Mouse (Mus musculus): ENCODE results near the gene Ank2.

The Ank2 gene

DNA sequence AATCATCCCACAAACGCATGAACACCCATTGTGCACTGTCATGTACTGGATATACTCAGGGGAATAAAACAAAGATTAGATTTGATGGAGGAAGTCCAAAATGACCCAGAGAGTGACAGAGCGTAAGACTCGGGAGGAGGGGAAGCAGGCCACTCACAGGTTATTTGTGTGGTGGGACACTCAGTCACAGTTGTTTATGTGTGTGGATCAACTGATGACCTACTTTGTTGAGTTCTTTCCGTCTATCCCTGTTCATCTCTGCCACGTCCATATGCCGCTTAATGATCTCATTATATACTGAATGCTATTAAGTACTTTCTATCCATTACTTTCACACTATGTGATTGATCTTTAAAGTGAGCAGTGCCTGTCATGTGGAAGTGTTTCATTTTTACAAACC, 187.6 kb downstream of the Ank2 start:
- TF ChIP-seq GATA4 (IDR thresholded peaks at IDR 0.05; ENCODE audit: insufficient replicate concordance, low read length) = no peak

DNA sequence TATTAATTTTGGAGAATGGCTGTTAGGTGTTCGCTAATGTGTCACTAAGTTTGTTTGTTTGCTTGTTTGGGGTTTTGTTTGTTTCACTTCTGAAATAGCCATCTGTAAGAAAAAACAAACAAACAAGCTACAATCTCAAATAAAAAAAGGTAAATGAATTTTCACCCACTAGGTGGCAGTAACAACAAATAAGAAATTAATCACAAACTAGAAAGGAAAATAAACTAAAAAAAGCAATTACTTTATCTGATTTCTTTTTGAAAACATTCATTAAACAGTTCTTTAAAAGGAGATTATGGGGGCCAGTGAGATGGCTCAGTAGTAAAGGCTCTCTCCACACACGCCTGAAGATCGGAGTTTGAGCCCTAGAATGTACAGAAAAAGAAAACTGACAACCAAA, 189.1 kb downstream of the Ank2 start:
- no peak for TF ChIP-seq GATA4 (IDR thresholded peaks at IDR 0.05; ENCODE audit: insufficient replicate concordance, low read length)

DNA sequence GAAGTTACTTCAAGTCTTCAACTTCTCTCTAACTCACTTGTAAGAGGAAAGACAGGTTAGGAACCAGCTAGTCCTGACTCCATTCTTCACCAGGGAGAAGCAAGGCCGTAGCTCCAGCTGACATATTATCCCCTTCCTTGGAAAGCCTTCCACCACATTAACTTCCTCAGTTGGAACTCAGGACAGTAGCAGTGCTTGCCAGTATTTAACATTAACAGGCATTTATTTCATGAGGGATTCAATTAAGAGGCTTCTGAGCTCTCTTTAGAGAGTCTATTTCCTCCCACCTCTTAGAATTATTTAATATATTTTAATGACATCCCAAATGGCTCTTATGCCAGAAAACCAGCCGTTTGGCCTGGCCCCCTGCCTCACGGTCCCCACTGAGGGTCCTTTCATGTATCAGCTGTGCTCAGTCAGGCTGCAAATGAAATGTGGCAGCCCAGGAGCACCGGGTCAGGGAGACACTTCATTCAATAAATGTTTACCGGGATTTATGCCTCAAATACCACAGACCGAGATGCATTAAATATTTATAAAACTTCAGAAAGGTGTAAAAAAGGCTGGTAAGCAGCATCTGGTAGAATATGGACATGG, 195.1 kb downstream of the Ank2 start:
- no peak for TF ChIP-seq GATA4 (IDR thresholded peaks at IDR 0.05; ENCODE audit: insufficient replicate concordance, low read length)

DNA sequence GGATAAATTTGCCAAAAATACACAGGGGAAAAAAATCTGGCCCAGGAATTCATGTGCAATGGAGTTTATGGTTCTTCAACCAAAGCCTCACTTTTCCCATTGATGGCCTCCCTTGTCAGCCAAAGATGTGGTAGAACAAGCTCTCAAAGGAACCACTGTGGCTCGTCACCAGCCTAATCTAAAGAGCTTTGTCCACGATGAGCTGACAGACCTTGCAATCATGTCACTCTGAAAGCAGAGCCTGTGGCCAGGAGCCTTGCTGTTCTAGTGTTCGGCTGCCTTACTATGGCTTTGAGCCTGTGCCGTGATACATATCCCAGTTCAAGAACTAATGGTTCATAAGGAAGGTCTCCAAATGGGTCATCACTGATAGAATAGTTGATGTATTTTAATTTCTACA, 196.1 kb downstream of the Ank2 start:
- TF ChIP-seq GATA4 (IDR thresholded peaks at IDR 0.05; ENCODE audit: insufficient replicate concordance, low read length) = no peak

GRCm38 (mm10) chr3:127300790-127301189, 198.4 kb downstream of the Ank2 start:
- TF ChIP-seq GATA4 (IDR thresholded peaks at IDR 0.05; ENCODE audit: insufficient replicate concordance, low read length) = no peak

DNA sequence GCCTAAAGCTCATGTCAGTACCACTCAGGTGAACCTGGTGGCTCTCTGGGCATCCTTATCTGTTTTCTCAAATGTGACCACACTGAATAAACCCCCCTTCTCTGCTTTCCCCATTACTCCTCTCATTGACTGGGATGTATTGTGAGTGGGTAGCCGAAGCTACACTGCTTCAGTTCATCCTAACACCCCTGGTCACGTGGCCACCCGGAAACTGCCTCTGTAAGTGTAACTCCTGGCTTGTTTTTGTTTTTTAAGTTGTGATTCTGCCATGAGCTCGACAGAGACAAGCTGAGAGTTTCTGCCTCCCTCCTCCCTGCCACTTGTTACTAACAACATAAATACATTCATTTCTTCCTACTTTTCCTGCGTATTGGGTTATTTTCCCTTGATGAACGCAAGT, 203.2 kb downstream of the Ank2 start:
- TF ChIP-seq GATA4 (IDR thresholded peaks at IDR 0.05; ENCODE audit: insufficient replicate concordance, low read length) = no peak

DNA sequence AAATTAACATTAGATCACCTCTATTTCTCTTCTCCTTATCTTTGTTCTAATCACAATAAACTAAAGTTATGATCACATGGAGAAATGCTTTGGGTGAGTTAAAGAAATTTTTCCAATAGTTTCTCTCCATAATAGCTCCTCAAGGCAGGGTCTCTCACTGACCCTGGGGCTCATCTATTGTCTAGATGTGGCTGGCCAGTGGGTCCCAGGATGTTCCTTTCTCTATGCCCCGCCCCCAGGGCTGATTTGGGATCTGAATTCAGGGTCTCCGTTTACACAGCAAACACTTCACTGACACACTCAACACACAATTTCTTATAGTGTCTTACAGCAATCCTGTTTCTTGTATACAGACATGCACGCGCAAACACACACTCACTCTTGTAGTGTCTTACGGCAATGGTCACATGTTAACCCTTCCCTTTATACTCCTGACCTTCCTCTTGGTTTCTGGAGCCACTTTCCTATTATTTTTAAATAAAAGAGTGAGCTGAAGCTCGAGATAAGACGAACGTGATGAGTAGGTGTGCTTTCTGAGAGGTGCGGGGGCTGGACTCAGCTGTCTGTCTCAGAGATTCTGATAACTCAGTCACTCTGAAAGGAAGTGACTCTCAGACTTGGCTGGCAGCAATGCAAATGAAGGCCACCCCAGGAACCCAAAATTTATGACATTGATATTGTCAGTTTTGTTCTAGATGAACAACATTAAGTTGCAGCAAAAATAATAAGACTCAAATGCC, 204.4 kb downstream of the Ank2 start:
- TF ChIP-seq GATA4 (IDR thresholded peaks at IDR 0.05; ENCODE audit: insufficient replicate concordance, low read length) = no peak

DNA sequence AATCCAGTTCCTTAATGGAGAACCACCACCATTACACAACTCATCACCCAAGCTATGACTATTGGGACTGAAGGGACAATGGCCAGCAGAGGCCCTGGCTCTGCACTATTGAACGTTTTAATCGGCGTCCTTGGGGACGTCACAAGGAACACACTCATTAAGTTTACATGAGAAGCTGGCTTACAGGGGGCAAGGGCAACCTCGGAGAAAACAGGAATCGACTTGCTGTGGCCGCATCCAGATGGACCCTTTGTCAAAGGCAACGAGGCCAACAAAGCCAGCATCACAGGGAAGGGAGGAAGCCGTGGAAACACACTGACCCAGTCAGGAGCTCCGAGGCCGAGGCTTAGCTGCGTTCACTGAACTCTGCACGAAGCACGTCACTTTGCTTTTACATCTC, 205.1 kb downstream of the Ank2 start:
- no peak for TF ChIP-seq GATA4 (IDR thresholded peaks at IDR 0.05; ENCODE audit: insufficient replicate concordance, low read length)

DNA sequence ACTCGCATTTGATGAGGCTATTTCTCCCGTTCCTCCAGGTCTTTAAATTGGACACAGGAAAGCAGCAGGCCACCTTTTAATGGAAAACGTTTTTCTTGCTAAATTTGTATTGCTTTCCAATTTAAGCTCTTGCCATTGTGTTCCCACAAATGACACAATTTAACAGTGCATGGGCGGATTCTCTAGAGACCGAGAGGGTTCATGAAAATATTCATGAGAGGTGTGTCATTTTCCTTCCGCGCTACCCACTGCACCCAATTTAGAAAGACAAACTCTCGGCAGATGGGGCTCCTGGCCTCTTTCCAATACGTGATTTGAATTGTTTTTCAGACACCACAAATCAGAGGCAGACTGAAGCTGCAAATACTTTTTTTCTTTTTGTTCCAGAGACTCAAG, 205.7 kb downstream of the Ank2 start:
- TF ChIP-seq GATA4 (IDR thresholded peaks at IDR 0.05; ENCODE audit: insufficient replicate concordance, low read length) = no peak

GRCm38 (mm10) chr3:127292864-127293478, 206.2 kb downstream of the Ank2 start:
- no peak for TF ChIP-seq GATA4 (IDR thresholded peaks at IDR 0.05; ENCODE audit: insufficient replicate concordance, low read length)

- no peak for TF ChIP-seq GATA4 (IDR thresholded peaks at IDR 0.05; ENCODE audit: insufficient replicate concordance, low read length)
Observed at GRCm38 (mm10) chr3:127282277-127282676, 216.9 kb downstream of the Ank2 start.

DNA sequence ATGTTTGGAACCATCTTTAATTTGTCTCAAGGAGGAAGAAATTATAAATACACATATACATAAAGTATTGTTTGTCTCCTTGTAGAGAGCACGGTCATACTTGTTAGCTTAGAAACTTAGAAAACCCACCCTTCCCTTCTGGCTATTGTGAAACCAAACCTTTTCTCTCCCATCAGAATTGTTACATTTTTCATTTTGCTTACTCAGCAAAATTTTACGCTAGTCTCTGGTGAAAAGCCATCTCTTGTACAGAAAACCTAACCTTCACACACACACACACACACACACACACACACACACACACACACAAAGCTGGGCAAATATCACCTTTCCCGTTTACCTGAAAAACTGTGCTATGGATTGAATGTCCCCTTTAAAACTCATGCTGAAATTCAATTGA, 217.8 kb downstream of the Ank2 start:
- TF ChIP-seq GATA4 (IDR thresholded peaks at IDR 0.05; ENCODE audit: insufficient replicate concordance, low read length) = no peak

GRCm38 (mm10) chr3:127280376-127280775, 218.8 kb downstream of the Ank2 start:
- TF ChIP-seq GATA4 (IDR thresholded peaks at IDR 0.05; ENCODE audit: insufficient replicate concordance, low read length) = no peak

DNA sequence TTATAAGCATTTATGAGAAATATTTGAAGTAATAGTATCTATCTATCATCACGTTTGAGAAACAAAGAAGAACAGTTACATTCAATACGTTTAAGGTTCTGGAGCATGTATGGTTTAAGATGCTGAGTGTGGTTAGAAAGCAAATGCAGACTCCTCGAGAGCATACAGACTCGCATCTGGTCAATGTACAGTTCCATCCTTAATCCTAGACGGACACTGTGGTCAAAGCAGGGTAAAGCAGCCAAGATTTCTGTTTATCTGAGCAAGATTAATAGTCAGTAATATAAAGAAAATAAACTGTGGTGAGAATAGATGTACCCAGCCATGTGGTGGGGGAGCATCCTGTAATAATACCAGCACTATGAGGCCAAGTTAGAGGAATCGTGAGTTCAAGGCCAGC, 223.2 kb downstream of the Ank2 start:
- TF ChIP-seq GATA4 (IDR thresholded peaks at IDR 0.05; ENCODE audit: insufficient replicate concordance, low read length) = no peak

- no peak for TF ChIP-seq GATA4 (IDR thresholded peaks at IDR 0.05; ENCODE audit: insufficient replicate concordance, low read length)
Observed at GRCm38 (mm10) chr3:127272801-127273200, 226.3 kb downstream of the Ank2 start.

DNA sequence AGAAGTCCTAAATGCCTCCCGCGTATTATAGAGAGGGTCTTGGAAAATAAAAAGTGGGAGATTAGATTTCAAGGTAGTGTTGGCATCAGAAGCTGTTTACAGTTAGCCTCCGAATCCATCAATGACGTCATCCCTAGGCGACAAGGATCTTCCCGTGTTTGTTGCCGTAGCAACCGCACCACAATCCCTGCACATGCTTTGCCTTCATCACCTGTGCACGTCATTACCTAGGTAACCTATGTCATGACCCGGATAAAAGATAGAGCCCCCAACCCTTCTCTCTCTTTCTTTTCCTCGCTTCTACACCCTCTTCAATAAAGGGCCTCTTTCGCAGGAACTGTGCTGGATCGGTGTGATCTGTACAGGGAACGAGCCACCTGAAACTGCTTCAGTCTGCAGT, 229.5 kb downstream of the Ank2 start:
- TF ChIP-seq GATA4 (IDR thresholded peaks at IDR 0.05; ENCODE audit: insufficient replicate concordance, low read length) = no peak

Data from liver, adult (tissue).